8 mouse cellular contexts compared by ENCODE assay signal in the genomic region with DNA sequence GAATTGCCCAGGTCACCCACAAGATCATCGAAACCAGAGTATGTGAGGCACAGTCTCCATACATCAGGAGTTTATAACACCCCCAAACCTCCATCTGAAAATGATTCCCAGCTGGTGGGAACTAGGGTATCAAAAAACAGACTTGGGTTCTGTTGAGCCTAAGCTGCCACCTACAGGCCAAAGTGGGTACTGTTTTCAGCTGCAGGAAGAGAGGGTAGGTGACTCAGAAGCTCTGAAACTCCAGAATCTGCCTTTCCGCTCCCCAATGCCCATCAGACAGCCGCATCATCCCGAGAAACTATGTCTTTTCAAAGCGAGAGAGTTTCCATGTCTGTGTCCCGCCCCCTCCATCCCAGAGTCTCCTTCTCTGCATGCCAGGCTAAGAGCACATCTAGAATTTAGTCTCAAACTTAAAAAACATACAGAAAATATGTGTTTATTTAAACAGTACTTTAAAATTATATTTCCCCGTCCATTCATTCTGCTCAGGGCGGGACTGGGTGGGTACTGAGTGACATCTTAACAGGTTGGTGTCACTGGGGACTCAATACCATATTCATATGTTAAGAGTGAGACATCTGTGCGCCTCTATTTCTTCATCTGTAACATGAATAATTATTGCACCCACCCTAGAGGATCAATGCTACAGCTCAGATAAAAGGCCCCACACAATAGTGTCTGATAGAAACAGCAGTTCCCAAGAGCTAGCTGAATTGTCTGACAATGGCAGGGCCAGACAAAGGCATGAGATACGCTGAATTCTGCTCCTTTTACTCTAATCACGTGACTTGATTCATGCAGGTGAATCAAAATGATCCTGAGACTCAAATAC. TPM values are rescaled to one million over a fixed set of nuclear protein-coding genes. Genes with fewer than 3 reads are reported as not detected.
A peak's percentile ranks its signal among the peaks of the same experiment; 100 is the strongest.
DNase-seq lines count a peak whose midpoint lies in the region; ATAC-seq and TF ChIP-seq lines count a peak whose summit lies in the region.

No protein-coding gene starts in this region.

- no peak overlapping the region for H3K27ac ChIP-seq in intestine, embryonic 14.5 days (ENCODE audit: low read depth)
- H3K27ac ChIP-seq in intestine, embryonic 15.5 days, result no peak overlapping the region
- no peak overlapping the region for H3K27ac ChIP-seq in spleen, adult 2 months (ENCODE audit: insufficient read depth, low read length)

- no peaks in the 10 kb centered on the region for H3K4me1 ChIP-seq in intestine, embryonic 14.5 days (replicated peaks; ENCODE audit: control insufficient read depth, insufficient read depth, low read length)
- H3K4me1 ChIP-seq in intestine, embryonic 15.5 days (replicated peaks), result no peaks in the 10 kb centered on the region
- no peaks in the 10 kb centered on the region for H3K4me1 ChIP-seq in spleen, adult 2 months (ENCODE audit: control insufficient read depth, insufficient read depth, insufficient read length)

- H3K4me2 ChIP-seq in intestine, embryonic 14.5 days (ENCODE audit: low read length), result no peak overlapping the region
- H3K4me2 ChIP-seq in intestine, embryonic 15.5 days (replicated peaks), result no peak overlapping the region

- H3K4me3 ChIP-seq in intestine, embryonic 14.5 days (ENCODE audit: low read depth, low read length), result no peak overlapping the region
- H3K4me3 ChIP-seq in intestine, embryonic 15.5 days (replicated peaks), result no peak overlapping the region
- no peak overlapping the region for H3K4me3 ChIP-seq in spleen, adult 2 months (ENCODE audit: extremely low read depth, insufficient read depth, insufficient read length)

- TF ChIP-seq POLR2A in spleen, adult 2 months (IDR thresholded peaks at IDR 0.05; ENCODE audit: low read depth, low read length), result no peak

- H3K36me3 ChIP-seq in intestine, embryonic 14.5 days (ENCODE audit: control insufficient read depth, insufficient read depth, low read length), result no peaks in the 10 kb centered on the region
- H3K36me3 ChIP-seq in intestine, embryonic 15.5 days, result no peaks in the 10 kb centered on the region
- H3K36me3 ChIP-seq in spleen, adult 2 months (ENCODE audit: control insufficient read depth, insufficient read depth, low read length), result no peaks in the 10 kb centered on the region

- WGBS in intestine, embryonic 14.5 days, result 31% methylated on average over 11 of the region's 11 CpGs
- WGBS in intestine, embryonic 15.5 days, result 35% methylated on average over 11 of the region's 11 CpGs
- 28% methylated on average over 11 of the region's 11 CpGs for WGBS in large intestine, adult 2 months
- WGBS in spleen, adult 2 months, result 31% methylated on average over 11 of the region's 11 CpGs

- H3K9me3 ChIP-seq in intestine, embryonic 14.5 days (ENCODE audit: control insufficient read depth, low read length), result no peaks in the 10 kb centered on the region
- H3K9me3 ChIP-seq in intestine, embryonic 15.5 days, result no peaks in the 10 kb centered on the region

- no peaks in the 10 kb centered on the region for H3K27me3 ChIP-seq in intestine, embryonic 14.5 days (replicated peaks; ENCODE audit: control insufficient read depth, insufficient read depth, low read length)
- H3K27me3 ChIP-seq in intestine, embryonic 15.5 days (replicated peaks), result no peaks in the 10 kb centered on the region
- H3K27me3 ChIP-seq in spleen, adult 2 months (ENCODE audit: control insufficient read depth, insufficient read depth, low read length), result no peaks in the 10 kb centered on the region

- DNase-seq in intestine, embryonic 14.5 days (ENCODE audit: low spot score), result peak; percentile 91
- peak; percentile 91 for DNase-seq in NIH3T3 (ENCODE audit: low read depth)
- peak; percentile 79 to 91 for DNase-seq in cerebellum, postnatal 14 days
- peak; percentile 75 to 79 for DNase-seq in frontal cortex, postnatal 36 days (ENCODE audit: low spot score in 2 of 2)
- peak; percentile 13 for DNase-seq in large intestine, adult 2 months (ENCODE audit: low read depth, low spot score)
- peak; percentile 22 to 50 for DNase-seq in spleen, adult 2 months (ENCODE audit: low read depth in 1 of 2, low spot score in 2 of 2)

- peak; percentile 28; the same call in 1 of the 2 replicates for TF ChIP-seq CTCF in spleen, adult 2 months (IDR thresholded peaks at IDR 0.05; ENCODE audit: extremely low read depth, insufficient read depth, insufficient read length, insufficient replicate concordance)

- ATAC-seq in intestine, embryonic 14.5 days (replicated peaks; ENCODE audit: low FRiP score, low TSS enrichment, low read depth), result no peak; the same call in 1 of the 2 replicates
- no peak for ATAC-seq in intestine, embryonic 15.5 days
- ATAC-seq in megakaryocyte-erythroid progenitor cell, adult 5-6 weeks (replicated peaks; ENCODE audit: low FRiP score, low TSS enrichment, poor library complexity, severe bottlenecking), result 0 out of 2 replicates have a peak, but pooled peaks have one; percentile 53

- no peak overlapping the region for H3K9ac ChIP-seq in intestine, embryonic 14.5 days (ENCODE audit: low read length)
- no peak overlapping the region for H3K9ac ChIP-seq in intestine, embryonic 15.5 days

RNA-seq across cellular contexts. Expression of gene Myh3, which starts 34.1 kb away (rescaled TPM):
- polyA plus RNA-seq in intestine, embryonic 14.5 days (2014; fragmentation: Nextera tagmentation; extraction: Ambion mirVana), result 0.30 and 0.46 TPM in 2 replicates
- 0.48 and 1.2 TPM in 2 replicates for polyA plus RNA-seq in intestine, embryonic 15.5 days (2015; fragmentation: Nextera tagmentation; extraction: Ambion mirVana)
- polyA plus RNA-seq in large intestine, adult 2 months (2012; rRNA removed), result 0.01 and 0.07 TPM in 2 replicates
- total RNA-seq in megakaryocyte-erythroid progenitor cell, adult 5-6 weeks (2014; fragmentation: Nextera tagmentation), result not detected in 2 replicates
- total RNA-seq in megakaryocyte-erythroid progenitor cell, adult 5-6 weeks (2017), result not detected in 2 replicates
- polyA plus RNA-seq in spleen, adult 2 months (2012; rRNA removed), result not detected in 2 replicates

RNA-seq across cellular contexts. Expression of gene Myh2, which starts 58.6 kb away (rescaled TPM):
- 0.05 TPM in 1 of 2 replicates, not detected in the other for polyA plus RNA-seq in intestine, embryonic 14.5 days (2014; fragmentation: Nextera tagmentation; extraction: Ambion mirVana)
- polyA plus RNA-seq in intestine, embryonic 15.5 days (2015; fragmentation: Nextera tagmentation; extraction: Ambion mirVana), result 0.03 TPM in 1 of 2 replicates, not detected in the other
- 0.04 TPM in 1 of 2 replicates, not detected in the other for polyA plus RNA-seq in large intestine, adult 2 months (2012; rRNA removed)
- not detected in 2 replicates for total RNA-seq in megakaryocyte-erythroid progenitor cell, adult 5-6 weeks (2014; fragmentation: Nextera tagmentation)
- not detected in 2 replicates for total RNA-seq in megakaryocyte-erythroid progenitor cell, adult 5-6 weeks (2017)
- 0.01 TPM in 1 of 2 replicates, not detected in the other for polyA plus RNA-seq in spleen, adult 2 months (2012; rRNA removed)

RNA-seq across cellular contexts. Expression of gene Sco1, which starts 59.8 kb away (rescaled TPM):
- polyA plus RNA-seq in intestine, embryonic 14.5 days (2014; fragmentation: Nextera tagmentation; extraction: Ambion mirVana), result 18.1 and 20.4 TPM in 2 replicates
- 19.5 and 20.7 TPM in 2 replicates for polyA plus RNA-seq in intestine, embryonic 15.5 days (2015; fragmentation: Nextera tagmentation; extraction: Ambion mirVana)
- polyA plus RNA-seq in large intestine, adult 2 months (2012; rRNA removed), result 13.1 and 13.4 TPM in 2 replicates
- total RNA-seq in megakaryocyte-erythroid progenitor cell, adult 5-6 weeks (2014; fragmentation: Nextera tagmentation), result 5.1 and 11.9 TPM in 2 replicates
- 27.2 and 30.7 TPM in 2 replicates for total RNA-seq in megakaryocyte-erythroid progenitor cell, adult 5-6 weeks (2017)
- 1.9 and 2.0 TPM in 2 replicates for polyA plus RNA-seq in spleen, adult 2 months (2012; rRNA removed)

RNA-seq across cellular contexts. Expression of gene Adprm, which starts 59.8 kb away (rescaled TPM):
- 25.3 and 28.2 TPM in 2 replicates for polyA plus RNA-seq in intestine, embryonic 14.5 days (2014; fragmentation: Nextera tagmentation; extraction: Ambion mirVana)
- polyA plus RNA-seq in intestine, embryonic 15.5 days (2015; fragmentation: Nextera tagmentation; extraction: Ambion mirVana), result 20.8 and 24.2 TPM in 2 replicates
- polyA plus RNA-seq in large intestine, adult 2 months (2012; rRNA removed), result 21.1 and 32.6 TPM in 2 replicates
- 11.0 and 25.4 TPM in 2 replicates for total RNA-seq in megakaryocyte-erythroid progenitor cell, adult 5-6 weeks (2014; fragmentation: Nextera tagmentation)
- total RNA-seq in megakaryocyte-erythroid progenitor cell, adult 5-6 weeks (2017), result 12.7 and 17.2 TPM in 2 replicates
- polyA plus RNA-seq in spleen, adult 2 months (2012; rRNA removed), result 6.0 and 7.4 TPM in 2 replicates

Comparison
In these comparisons a context has a peak if more than half of its experiments do, and no peak if none do; other contexts are left out.
1. DNase-seq: peak in every context shown above with its lines; median percentile 91 in intestine, embryonic 14.5 days; 91 in NIH3T3; 85 in cerebellum, postnatal 14 days; 77 in frontal cortex, postnatal 36 days; 36 in spleen, adult 2 months; 13 in large intestine, adult 2 months.